Mouse (Mus musculus): ENCODE data around the gene Sntg2. TPM values are rescaled to one million over a fixed set of nuclear protein-coding genes. Genes with fewer than 3 reads are reported as not detected.

Sntg2 gene
- polyA plus RNA-seq, 1 experiment from 2014 or later: 0.50 TPM

GRCm38 (mm10) chr12:30258641-30259040, 114.5 kb downstream of the Sntg2 start:
- DNase-seq (ENCODE audit: low spot score): no peak
- H3K4me1 ChIP-seq (replicated peaks): no peaks in the 10 kb centered on the region
- no peak overlapping the region for H3K4me3 ChIP-seq
- no peak overlapping the region for H3K27ac ChIP-seq
- no peaks in the 10 kb centered on the region for H3K27me3 ChIP-seq (ENCODE audit: insufficient read depth, poor library complexity, severe bottlenecking)
- H3K36me3 ChIP-seq: no peaks in the 10 kb centered on the region
- no peaks in the 10 kb centered on the region for H3K9me3 ChIP-seq
- WGBS: 55% methylated on average over 2 of the region's 2 CpGs

- Histone ChIP-seq H3K27ac (no peak overlapping the region), H3K4me1 (replicated peaks) (no peaks in the 10 kb centered on the region), H3K9me3 (no peaks in the 10 kb centered on the region), H3K27me3 (ENCODE audit: insufficient read depth, poor library complexity, severe bottlenecking) (no peaks in the 10 kb centered on the region), H3K4me3 (no peak overlapping the region), H3K36me3 (no peaks in the 10 kb centered on the region)
- 91% methylated on average over 7 of the region's 7 CpGs for WGBS
- DNase-seq (ENCODE audit: low spot score): no peak
Measured at GRCm38 (mm10) chr12:30257664-30258063, 115.5 kb downstream of the Sntg2 start.

DNA sequence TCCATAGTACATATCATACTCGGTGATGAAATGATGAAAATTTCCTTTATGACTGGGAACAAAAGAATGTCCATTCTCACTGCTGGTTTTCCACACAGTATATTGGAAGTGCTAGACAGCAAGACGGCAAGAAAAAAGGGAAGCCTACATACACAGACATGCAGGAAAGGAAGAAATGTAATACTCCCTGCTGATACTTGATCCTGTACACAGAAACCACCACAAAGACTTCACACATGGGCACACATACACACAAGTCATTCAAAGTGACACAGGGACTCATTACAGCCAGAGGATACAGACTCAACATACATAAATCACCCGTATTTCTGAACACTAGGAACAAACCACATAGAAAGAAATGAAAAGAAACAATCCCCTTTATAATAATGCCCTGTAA, 117.0 kb downstream of the Sntg2 start:
- Histone ChIP-seq H3K27ac (no peak overlapping the region), H3K4me1 (replicated peaks) (no peaks in the 10 kb centered on the region)
- DNase-seq (ENCODE audit: low spot score): no peak

GRCm38 (mm10) chr12:30254581-30254980, 118.6 kb downstream of the Sntg2 start:
- WGBS: 82% methylated on average over 10 of the region's 10 CpGs
- Histone ChIP-seq H3K27ac (no peak overlapping the region), H3K9me3 (no peaks in the 10 kb centered on the region), H3K27me3 (ENCODE audit: insufficient read depth, poor library complexity, severe bottlenecking) (no peaks in the 10 kb centered on the region), H3K4me3 (no peak overlapping the region), H3K4me1 (replicated peaks) (no peaks in the 10 kb centered on the region), H3K36me3 (no peaks in the 10 kb centered on the region)
- DNase-seq (ENCODE audit: low spot score): no peak

More for the DNA sequence above, 117.0 kb downstream of the Sntg2 start:
- Histone ChIP-seq H3K4me3 (no peak overlapping the region), H3K9me3 (no peaks in the 10 kb centered on the region), H3K27me3 (ENCODE audit: insufficient read depth, poor library complexity, severe bottlenecking) (no peaks in the 10 kb centered on the region), H3K36me3 (no peaks in the 10 kb centered on the region)
- 76% methylated on average over 3 of the region's 3 CpGs for WGBS

GRCm38 (mm10) chr12:30252381-30252780, 120.8 kb downstream of the Sntg2 start:
- Histone ChIP-seq H3K4me1 (replicated peaks) (no peaks in the 10 kb centered on the region), H3K27me3 (ENCODE audit: insufficient read depth, poor library complexity, severe bottlenecking) (no peaks in the 10 kb centered on the region), H3K9me3 (no peaks in the 10 kb centered on the region), H3K36me3 (no peaks in the 10 kb centered on the region), H3K4me3 (no peak overlapping the region), H3K27ac (no peak overlapping the region)
- WGBS: 94% methylated on average over 4 of the region's 4 CpGs
- DNase-seq (ENCODE audit: low spot score): no peak

DNA sequence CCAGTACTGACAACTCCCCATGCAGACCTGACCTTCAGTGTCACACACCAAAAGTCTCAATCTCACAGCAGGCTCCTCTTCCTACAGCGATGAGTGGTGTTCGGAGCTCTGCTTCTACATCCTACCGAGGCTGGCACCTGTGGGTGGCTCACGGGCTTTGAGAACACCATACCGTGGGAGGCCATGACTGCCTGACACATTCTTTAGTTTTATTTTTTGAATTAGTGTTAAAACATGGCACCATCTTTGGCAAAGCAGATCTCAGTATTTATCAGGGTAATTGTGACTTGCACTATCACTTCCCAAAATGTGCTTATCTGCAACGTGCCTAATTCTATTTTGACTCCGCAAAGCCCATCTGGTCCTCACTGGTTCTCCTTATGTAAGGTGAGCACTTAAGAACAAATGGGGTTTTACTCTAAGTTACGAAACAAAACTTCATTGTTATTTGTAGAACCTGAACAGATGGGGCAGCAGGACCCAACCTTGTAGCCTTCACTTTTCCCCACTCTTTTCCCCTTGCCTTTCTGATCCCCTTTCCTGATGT, 121.8 kb downstream of the Sntg2 start:
- H3K4me1 ChIP-seq (replicated peaks): no peaks in the 10 kb centered on the region
- WGBS: 87% methylated on average over 8 of the region's 8 CpGs
- no peaks in the 10 kb centered on the region for H3K36me3 ChIP-seq
- no peak overlapping the region for H3K4me3 ChIP-seq
- no peaks in the 10 kb centered on the region for H3K27me3 ChIP-seq (ENCODE audit: insufficient read depth, poor library complexity, severe bottlenecking)
- no peaks in the 10 kb centered on the region for H3K9me3 ChIP-seq
- H3K27ac ChIP-seq: no peak overlapping the region
- no peak for DNase-seq (ENCODE audit: low spot score)

DNA sequence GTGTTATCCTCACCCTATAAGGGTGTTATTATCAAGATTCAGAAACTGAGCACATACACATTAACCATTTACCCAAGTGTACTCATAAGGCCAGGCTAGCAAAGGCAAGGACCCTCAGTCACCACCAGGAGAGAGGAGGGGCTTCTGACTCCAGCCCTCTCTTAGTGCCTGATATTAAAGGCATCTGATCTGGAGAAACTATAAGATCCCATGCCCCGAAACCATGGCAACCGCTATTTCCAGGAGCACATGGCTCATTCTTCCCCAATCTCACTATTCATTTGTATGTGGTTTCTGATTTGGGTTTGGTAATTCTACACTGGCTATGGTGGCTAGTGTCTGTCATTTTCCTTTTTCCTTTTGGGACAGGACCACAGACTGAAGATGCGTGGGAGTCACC, 124.1 kb downstream of the Sntg2 start:
- WGBS: 89% methylated on average over 3 of the region's 3 CpGs
- Histone ChIP-seq H3K9me3 (no peaks in the 10 kb centered on the region), H3K27me3 (ENCODE audit: insufficient read depth, poor library complexity, severe bottlenecking) (no peaks in the 10 kb centered on the region), H3K4me1 (replicated peaks) (no peaks in the 10 kb centered on the region), H3K27ac (no peak overlapping the region), H3K36me3 (no peaks in the 10 kb centered on the region), H3K4me3 (no peak overlapping the region)
- DNase-seq (ENCODE audit: low spot score): no peak

- no peaks in the 10 kb centered on the region for H3K36me3 ChIP-seq
- WGBS: 87% methylated on average over 5 of the region's 5 CpGs
- no peak overlapping the region for H3K27ac ChIP-seq
- H3K4me1 ChIP-seq (replicated peaks): no peaks in the 10 kb centered on the region
- H3K9me3 ChIP-seq: no peaks in the 10 kb centered on the region
- H3K27me3 ChIP-seq (ENCODE audit: insufficient read depth, poor library complexity, severe bottlenecking): no peaks in the 10 kb centered on the region
- DNase-seq (ENCODE audit: low spot score): no peak
- H3K4me3 ChIP-seq: no peak overlapping the region
Measured at GRCm38 (mm10) chr12:30246286-30246945, 126.8 kb downstream of the Sntg2 start.

GRCm38 (mm10) chr12:30244194-30244593, 129.0 kb downstream of the Sntg2 start:
- no peak for DNase-seq (ENCODE audit: low spot score)
- no peaks in the 10 kb centered on the region for H3K27me3 ChIP-seq (ENCODE audit: insufficient read depth, poor library complexity, severe bottlenecking)
- H3K4me3 ChIP-seq: no peak overlapping the region
- no peaks in the 10 kb centered on the region for H3K9me3 ChIP-seq
- H3K36me3 ChIP-seq: no peaks in the 10 kb centered on the region
- no peak overlapping the region for H3K27ac ChIP-seq
- H3K4me1 ChIP-seq (replicated peaks): no peaks in the 10 kb centered on the region
- WGBS: 94% methylated on average over 2 of the region's 2 CpGs

GRCm38 (mm10) chr12:30240891-30241290, 132.3 kb downstream of the Sntg2 start:
- Histone ChIP-seq H3K9me3 (no peaks in the 10 kb centered on the region), H3K4me3 (no peak overlapping the region), H3K4me1 (replicated peaks) (no peaks in the 10 kb centered on the region), H3K27ac (no peak overlapping the region), H3K27me3 (ENCODE audit: insufficient read depth, poor library complexity, severe bottlenecking) (no peaks in the 10 kb centered on the region), H3K36me3 (no peaks in the 10 kb centered on the region)
- no peak for DNase-seq (ENCODE audit: low spot score)
- WGBS: 88% methylated on average over 3 of the region's 3 CpGs

DNA sequence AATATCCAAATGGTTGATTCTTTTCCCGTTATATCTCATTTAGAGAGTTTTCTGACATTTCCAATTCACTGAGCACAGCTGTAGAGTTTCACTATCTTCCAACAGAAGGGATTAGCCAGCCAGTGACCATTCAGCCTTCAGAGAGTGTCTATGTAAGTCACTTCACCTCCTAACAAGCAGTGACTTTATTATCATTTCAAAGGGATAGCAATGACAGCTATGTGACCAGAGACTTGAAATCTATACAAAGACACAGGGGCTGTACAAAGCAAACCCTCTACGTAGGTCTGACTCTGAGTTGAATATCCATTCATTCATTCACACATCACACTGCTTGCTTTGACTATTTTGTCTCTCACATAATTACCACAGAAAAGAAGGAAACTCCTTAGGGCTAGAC, 138.2 kb downstream of the Sntg2 start:
- Histone ChIP-seq H3K27me3 (ENCODE audit: insufficient read depth, poor library complexity, severe bottlenecking) (no peaks in the 10 kb centered on the region), H3K4me1 (replicated peaks) (peaks cover 11% of the 10 kb centered on the region), H3K9me3 (no peaks in the 10 kb centered on the region), H3K36me3 (no peaks in the 10 kb centered on the region), H3K27ac (no peak overlapping the region), H3K4me3 (no peak overlapping the region)
- DNase-seq (ENCODE audit: low spot score): no peak
- WGBS: 35% methylated on average over 2 of the region's 2 CpGs

DNA sequence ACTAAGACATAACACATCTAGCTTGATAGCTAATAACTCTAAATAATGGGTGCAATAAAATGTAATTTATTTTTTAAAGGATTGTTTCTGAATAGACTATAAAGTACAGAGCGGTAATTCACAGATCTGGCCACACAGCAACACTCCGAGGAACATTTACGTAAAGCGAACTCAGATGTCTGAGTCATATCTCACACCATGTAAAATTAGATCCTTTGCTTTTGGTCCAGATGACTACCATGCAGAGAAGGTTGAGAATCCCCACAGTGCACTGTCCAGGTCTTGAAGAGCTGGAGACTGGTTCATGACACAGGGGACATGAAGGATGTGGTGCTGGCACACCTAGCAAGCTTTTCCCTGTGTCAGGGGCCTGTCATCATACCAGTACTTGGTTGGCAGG, 145.2 kb downstream of the Sntg2 start:
- no peak overlapping the region for H3K4me3 ChIP-seq
- H3K4me1 ChIP-seq (replicated peaks): no peaks in the 10 kb centered on the region
- no peak overlapping the region for H3K27ac ChIP-seq
- no peaks in the 10 kb centered on the region for H3K27me3 ChIP-seq (ENCODE audit: insufficient read depth, poor library complexity, severe bottlenecking)
- 98% methylated on average over 4 of the region's 4 CpGs for WGBS
- H3K36me3 ChIP-seq: no peaks in the 10 kb centered on the region
- no peaks in the 10 kb centered on the region for H3K9me3 ChIP-seq
- no peak for DNase-seq (ENCODE audit: low spot score)

GRCm38 (mm10) chr12:30226247-30226646, 146.9 kb downstream of the Sntg2 start:
- H3K27me3 ChIP-seq (ENCODE audit: insufficient read depth, poor library complexity, severe bottlenecking): no peaks in the 10 kb centered on the region

More at GRCm38 (mm10) chr12:30226247-30226646, 146.9 kb downstream of the Sntg2 start:
- DNase-seq (ENCODE audit: low spot score): no peak
- 90% methylated on average over 5 of the region's 5 CpGs for WGBS
- no peaks in the 10 kb centered on the region for H3K36me3 ChIP-seq
- no peaks in the 10 kb centered on the region for H3K4me1 ChIP-seq (replicated peaks)
- no peak overlapping the region for H3K4me3 ChIP-seq
- H3K9me3 ChIP-seq: no peaks in the 10 kb centered on the region
- no peak overlapping the region for H3K27ac ChIP-seq
